Mouse (Mus musculus): Measurements from ENCODE around the gene Adk. TPM values are rescaled to one million over a fixed set of nuclear protein-coding genes. Genes with fewer than 3 reads are reported as not detected.

The Adk gene
- polyA plus RNA-seq, 1 experiment = 54.0 TPM

- Histone ChIP-seq H3K4me3 (replicated peaks; ENCODE audit: extremely low read depth, low read depth, low read length) (no peak overlapping the region), H3K4me1 (ENCODE audit: control insufficient read depth, insufficient read depth, low read length) (no peaks in the 10 kb centered on the region)
- TF ChIP-seq POLR2A (IDR thresholded peaks at IDR 0.05; ENCODE audit: borderline replicate concordance, extremely low read depth, low read depth, low read length) (no peak), CTCF (IDR thresholded peaks at IDR 0.05; ENCODE audit: insufficient read depth, low read length) (no peak)
- WGBS = 48% methylated on average over 9 of the region's 9 CpGs
- no peak for DNase-seq
These were observed 382.3 kb downstream of the Adk start for GRCm38 (mm10) chr14:21434686-21435085.

- no peak for DNase-seq
- TF ChIP-seq POLR2A (IDR thresholded peaks at IDR 0.05; ENCODE audit: borderline replicate concordance, extremely low read depth, low read depth, low read length) = no peak
- no peaks in the 10 kb centered on the region for H3K4me1 ChIP-seq (ENCODE audit: control insufficient read depth, insufficient read depth, low read length)
- 32% methylated on average over 4 of the region's 4 CpGs for WGBS
- H3K4me3 ChIP-seq (replicated peaks; ENCODE audit: extremely low read depth, low read depth, low read length) = no peak overlapping the region
These were observed 387.4 kb downstream of the Adk start for GRCm38 (mm10) chr14:21439785-21440184.

- DNase-seq = no peak
- WGBS = 93% methylated on average over 2 of the region's 2 CpGs
- Histone ChIP-seq H3K4me1 (ENCODE audit: control insufficient read depth, insufficient read depth, low read length) (no peaks in the 10 kb centered on the region), H3K4me3 (replicated peaks; ENCODE audit: extremely low read depth, low read depth, low read length) (no peak overlapping the region)
- TF ChIP-seq POLR2A (IDR thresholded peaks at IDR 0.05; ENCODE audit: borderline replicate concordance, extremely low read depth, low read depth, low read length) (no peak), CTCF (IDR thresholded peaks at IDR 0.05; ENCODE audit: insufficient read depth, low read length) (no peak)
These were observed 388.2 kb downstream of the Adk start for GRCm38 (mm10) chr14:21440526-21440925.

- WGBS = 64% methylated on average over 10 of the region's 10 CpGs
These were observed 389.6 kb downstream of the Adk start for GRCm38 (mm10) chr14:21441772-21442533.

GRCm38 (mm10) chr14:21452581-21452980 is 400.2 kb downstream of the Adk start:
- 81% methylated on average over 4 of the region's 4 CpGs for WGBS
- Histone ChIP-seq H3K4me3 (replicated peaks; ENCODE audit: extremely low read depth, low read depth, low read length) (no peak overlapping the region), H3K4me1 (ENCODE audit: control insufficient read depth, insufficient read depth, low read length) (no peaks in the 10 kb centered on the region)
- TF ChIP-seq CTCF (IDR thresholded peaks at IDR 0.05; ENCODE audit: insufficient read depth, low read length) = no peak
- no peak for TF ChIP-seq POLR2A (IDR thresholded peaks at IDR 0.05; ENCODE audit: borderline replicate concordance, extremely low read depth, low read depth, low read length)
- no peak for DNase-seq

More at GRCm38 (mm10) chr14:21441772-21442533, 389.6 kb downstream of the Adk start:
- DNase-seq = no peak
- no peaks in the 10 kb centered on the region for H3K4me1 ChIP-seq (ENCODE audit: control insufficient read depth, insufficient read depth, low read length)
- H3K4me3 ChIP-seq (replicated peaks; ENCODE audit: extremely low read depth, low read depth, low read length) = no peak overlapping the region
- TF ChIP-seq POLR2A (IDR thresholded peaks at IDR 0.05; ENCODE audit: borderline replicate concordance, extremely low read depth, low read depth, low read length) (no peak), CTCF (IDR thresholded peaks at IDR 0.05; ENCODE audit: insufficient read depth, low read length) (no peak)

GRCm38 (mm10) chr14:21453896-21454295 is 401.5 kb downstream of the Adk start:
- H3K4me3 ChIP-seq (replicated peaks; ENCODE audit: extremely low read depth, low read depth, low read length) = no peak overlapping the region
- no peaks in the 10 kb centered on the region for H3K4me1 ChIP-seq (ENCODE audit: control insufficient read depth, insufficient read depth, low read length)
- 42% methylated on average over 2 of the region's 2 CpGs for WGBS
- no peak for DNase-seq
- TF ChIP-seq CTCF (IDR thresholded peaks at IDR 0.05; ENCODE audit: insufficient read depth, low read length) = no peak

- Histone ChIP-seq H3K4me3 (replicated peaks; ENCODE audit: extremely low read depth, low read depth, low read length) (no peak overlapping the region), H3K4me1 (ENCODE audit: control insufficient read depth, insufficient read depth, low read length) (no peaks in the 10 kb centered on the region)
- 89% methylated on average over 7 of the region's 7 CpGs for WGBS
- no peak for TF ChIP-seq POLR2A (IDR thresholded peaks at IDR 0.05; ENCODE audit: borderline replicate concordance, extremely low read depth, low read depth, low read length)
- no peak for TF ChIP-seq CTCF (IDR thresholded peaks at IDR 0.05; ENCODE audit: insufficient read depth, low read length)
- DNase-seq = no peak
These were observed 403.4 kb downstream of the Adk start for GRCm38 (mm10) chr14:21455654-21456350.

GRCm38 (mm10) chr14:21456526-21456925 is 404.2 kb downstream of the Adk start:
- Histone ChIP-seq H3K4me1 (ENCODE audit: control insufficient read depth, insufficient read depth, low read length) (no peaks in the 10 kb centered on the region), H3K4me3 (replicated peaks; ENCODE audit: extremely low read depth, low read depth, low read length) (no peak overlapping the region)
- DNase-seq = no peak
- no peak for TF ChIP-seq POLR2A (IDR thresholded peaks at IDR 0.05; ENCODE audit: borderline replicate concordance, extremely low read depth, low read depth, low read length)
- no peak for TF ChIP-seq CTCF (IDR thresholded peaks at IDR 0.05; ENCODE audit: insufficient read depth, low read length)

GRCm38 (mm10) chr14:21457876-21458275 is 405.5 kb downstream of the Adk start:
- H3K4me1 ChIP-seq (ENCODE audit: control insufficient read depth, insufficient read depth, low read length) = no peaks in the 10 kb centered on the region
- DNase-seq = no peak
- 77% methylated on average over 5 of the region's 5 CpGs for WGBS
- no peak for TF ChIP-seq POLR2A (IDR thresholded peaks at IDR 0.05; ENCODE audit: borderline replicate concordance, extremely low read depth, low read depth, low read length)
- TF ChIP-seq CTCF (IDR thresholded peaks at IDR 0.05; ENCODE audit: insufficient read depth, low read length) = no peak
- no peak overlapping the region for H3K4me3 ChIP-seq (replicated peaks; ENCODE audit: extremely low read depth, low read depth, low read length)

GRCm38 (mm10) chr14:21458696-21459095 is 406.3 kb downstream of the Adk start:
- no peak for DNase-seq
- 81% methylated on average over 7 of the region's 7 CpGs for WGBS

More at GRCm38 (mm10) chr14:21458696-21459095, 406.3 kb downstream of the Adk start:
- Histone ChIP-seq H3K4me3 (replicated peaks; ENCODE audit: extremely low read depth, low read depth, low read length) (no peak overlapping the region), H3K4me1 (ENCODE audit: control insufficient read depth, insufficient read depth, low read length) (no peaks in the 10 kb centered on the region)
- no peak for TF ChIP-seq CTCF (IDR thresholded peaks at IDR 0.05; ENCODE audit: insufficient read depth, low read length)
- no peak for TF ChIP-seq POLR2A (IDR thresholded peaks at IDR 0.05; ENCODE audit: borderline replicate concordance, extremely low read depth, low read depth, low read length)

Measured in lung, adult 2 months (tissue).